Mouse (Mus musculus) ES-CJ7 (cell line): ENCODE results near the gene Dnph1.
"Not testable (repeated sequence)": the region's sequence is repeated elsewhere in the genome, so short reads cannot be mapped to it uniquely, and the experiment has no call there.

Experiments used
- DNase-seq: peaks from one replicate; pipeline ENCODE4 v3.0.0; 2011; ENCODE audit warnings: low read depth, low spot score

Dnph1 gene

GRCm38 (mm10) chr17:46496623-46497434 lies at the start of gene Dnph1:
Gene Dnph1, plus strand, starts transcription at chr17:46496711.
- DNase-seq, result peak; percentile 95

DNA sequence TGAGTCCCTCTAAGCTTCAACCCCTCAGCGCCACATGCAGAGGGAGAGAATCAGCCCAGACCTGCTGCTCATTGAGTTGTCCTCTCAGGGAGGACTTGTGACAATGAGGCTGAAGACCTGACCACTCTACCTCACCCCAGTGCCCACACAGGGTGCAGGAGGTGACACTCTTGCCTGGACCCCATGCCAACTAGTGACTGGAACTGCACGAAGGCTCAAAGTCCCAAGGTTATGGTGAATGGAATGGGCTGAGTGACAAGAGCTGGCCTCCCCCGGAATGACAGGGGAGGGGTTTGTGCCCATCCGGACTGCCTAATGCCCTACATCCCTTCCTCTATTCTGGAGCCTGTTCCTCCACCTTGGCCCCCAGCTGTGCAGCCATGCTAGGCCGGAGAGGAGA lies 43.8 kb upstream of the Dnph1 start:
- no peak for DNase-seq

DNA sequence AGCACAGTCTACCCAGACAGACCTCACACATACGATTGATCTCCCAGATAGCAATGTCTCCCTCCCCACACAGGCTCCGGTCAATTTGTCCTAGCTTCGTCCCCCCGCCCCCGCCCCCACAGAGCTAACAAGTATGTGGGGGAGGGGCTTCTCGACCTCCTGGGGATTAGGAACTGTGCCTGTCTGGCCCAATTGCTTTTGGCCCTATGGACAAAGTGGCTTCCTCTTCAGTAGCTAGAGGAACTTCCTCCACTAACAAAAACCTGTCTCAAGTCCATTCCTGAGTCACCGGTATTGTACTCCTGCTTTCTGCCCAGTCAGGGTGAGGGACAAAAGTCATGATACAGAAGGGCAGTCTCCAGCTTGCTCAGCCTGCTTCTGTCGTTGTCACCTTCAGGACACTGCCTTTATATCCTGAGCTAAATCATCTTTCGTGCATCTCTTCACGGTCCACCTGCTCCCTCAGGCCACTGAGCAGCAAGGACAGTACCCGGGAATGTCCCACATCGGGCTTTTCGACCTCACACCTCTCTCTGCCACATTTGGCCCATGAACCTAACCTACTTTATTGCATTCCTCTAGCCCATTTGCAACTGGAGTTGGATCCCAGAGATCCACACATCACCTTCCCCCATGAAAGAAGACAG lies 43.1 kb upstream of the Dnph1 start:
- no peak for DNase-seq

DNA sequence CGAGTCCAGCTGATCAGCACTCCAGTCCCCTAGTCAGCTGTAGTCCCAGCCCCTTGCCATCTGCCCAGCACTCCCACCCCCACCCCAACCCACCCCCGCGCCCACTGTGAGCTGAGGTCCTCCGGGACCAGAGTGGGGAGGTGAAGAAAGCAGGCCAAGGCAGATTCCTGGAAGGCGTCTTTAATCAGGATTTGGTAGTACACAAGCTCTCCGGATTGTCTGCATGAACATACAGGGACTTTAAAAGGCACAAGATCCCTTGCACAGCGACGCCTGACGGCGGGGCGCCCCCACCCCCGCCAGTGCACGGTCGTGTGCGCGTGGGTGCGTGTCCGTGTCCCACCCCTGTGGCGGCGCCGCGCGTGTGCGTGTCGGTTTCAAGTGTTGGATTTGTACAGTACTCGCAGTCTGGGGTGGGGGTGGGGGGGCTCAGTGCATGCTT lies 42.5 kb upstream of the Dnph1 start:
- DNase-seq, result no peak

DNA sequence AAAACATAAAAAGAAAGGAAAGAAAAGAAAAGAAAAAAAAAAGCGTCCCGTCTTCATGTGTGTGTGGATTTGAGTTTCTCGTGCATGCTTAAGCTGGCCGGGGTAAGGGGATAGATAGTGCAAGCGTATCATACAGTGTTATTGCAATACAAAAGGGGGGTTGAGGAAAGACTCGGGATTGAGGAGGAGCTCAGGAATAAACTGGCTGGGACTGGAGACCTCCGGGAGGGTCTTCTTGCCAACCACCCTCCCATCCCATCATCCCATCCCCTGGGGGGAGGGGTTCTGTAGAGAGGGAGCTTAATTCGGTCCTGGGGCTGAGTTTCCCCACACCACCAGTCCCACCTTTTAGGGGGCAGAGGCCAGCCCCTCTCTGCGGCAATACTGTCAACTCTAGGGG lies 42.0 kb upstream of the Dnph1 start:
- DNase-seq, result peak; percentile 49

DNA sequence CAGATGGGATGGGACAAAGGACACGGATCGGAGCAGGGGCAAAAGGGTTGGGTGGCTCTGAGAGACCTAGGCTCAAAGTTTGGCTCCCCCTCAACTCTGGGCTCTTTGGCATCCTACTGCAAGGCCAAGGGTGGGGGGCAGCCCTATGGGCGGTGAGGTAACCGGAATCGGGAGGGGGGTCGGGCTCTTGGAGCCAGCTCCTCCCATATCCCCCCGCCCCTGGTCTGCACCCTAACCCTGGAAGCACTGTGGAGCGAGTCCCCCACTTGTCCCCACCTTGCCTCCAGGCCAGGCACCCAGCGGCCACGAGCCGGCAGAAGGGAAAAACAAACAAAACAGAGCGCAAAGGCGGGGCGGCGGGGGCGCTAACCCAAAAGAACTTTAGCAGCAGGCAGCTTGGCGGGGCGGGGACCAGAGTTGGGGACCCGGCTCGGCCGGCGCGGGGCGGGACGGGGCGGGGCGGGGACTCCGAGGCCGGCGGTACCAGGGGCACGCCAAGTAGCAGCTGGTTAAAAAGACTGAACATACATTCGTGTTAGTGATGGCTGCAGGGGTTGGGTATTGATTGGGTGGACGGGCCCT lies 41.3 kb upstream of the Dnph1 start:
- DNase-seq, result peak; percentile 37

GRCm38 (mm10) chr17:46457791-46458190 lies 38.7 kb upstream of the Dnph1 start:
- DNase-seq, result peak; percentile 84

GRCm38 (mm10) chr17:46458439-46458838 lies 38.1 kb upstream of the Dnph1 start:
- peak; percentile 44 for DNase-seq

GRCm38 (mm10) chr17:46460673-46461072 lies 35.8 kb upstream of the Dnph1 start:
- DNase-seq, result no peak

DNA sequence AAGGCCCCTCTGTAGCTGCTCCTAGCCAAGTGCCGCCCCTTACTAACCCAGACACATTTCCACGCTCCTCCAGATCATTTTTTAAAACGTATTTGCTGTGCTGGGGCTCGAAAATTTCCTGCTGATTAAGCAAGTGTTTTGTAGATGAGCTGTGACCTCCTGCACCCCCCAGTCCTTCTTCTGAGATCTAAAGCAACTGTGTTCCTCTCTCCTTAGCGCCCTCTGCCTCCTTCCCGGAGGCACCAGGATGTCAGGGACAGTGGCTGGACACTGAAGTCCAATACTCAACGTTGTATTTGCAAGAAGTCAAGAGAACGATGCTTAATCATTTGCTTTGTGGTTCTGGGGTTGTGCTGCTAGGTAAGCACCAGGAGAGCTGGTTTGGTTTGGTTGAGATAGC lies 35.2 kb upstream of the Dnph1 start:
- no peak for DNase-seq

DNA sequence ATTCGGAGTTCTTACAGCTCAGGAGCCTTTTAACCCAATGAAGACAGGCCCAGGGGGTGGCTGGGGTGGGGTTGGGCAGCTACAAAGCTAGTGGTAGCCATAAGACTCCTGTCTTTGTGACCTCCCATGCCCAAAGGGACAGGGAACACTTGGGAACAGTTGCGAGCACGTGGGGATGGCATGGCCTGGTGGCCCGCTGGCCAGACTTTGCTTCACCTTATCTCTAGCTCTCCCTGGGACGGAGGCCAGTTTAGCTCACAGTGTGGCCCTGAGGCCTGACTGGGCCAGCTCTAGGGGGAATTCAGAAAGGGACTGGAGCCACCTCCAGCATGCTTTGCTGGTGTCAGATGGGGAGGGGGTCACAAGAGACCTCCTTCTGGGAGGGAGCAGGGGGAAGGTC lies 34.3 kb upstream of the Dnph1 start:
- DNase-seq, result no peak

GRCm38 (mm10) chr17:46467830-46468229 lies 28.7 kb upstream of the Dnph1 start:
- DNase-seq, result no peak

DNA sequence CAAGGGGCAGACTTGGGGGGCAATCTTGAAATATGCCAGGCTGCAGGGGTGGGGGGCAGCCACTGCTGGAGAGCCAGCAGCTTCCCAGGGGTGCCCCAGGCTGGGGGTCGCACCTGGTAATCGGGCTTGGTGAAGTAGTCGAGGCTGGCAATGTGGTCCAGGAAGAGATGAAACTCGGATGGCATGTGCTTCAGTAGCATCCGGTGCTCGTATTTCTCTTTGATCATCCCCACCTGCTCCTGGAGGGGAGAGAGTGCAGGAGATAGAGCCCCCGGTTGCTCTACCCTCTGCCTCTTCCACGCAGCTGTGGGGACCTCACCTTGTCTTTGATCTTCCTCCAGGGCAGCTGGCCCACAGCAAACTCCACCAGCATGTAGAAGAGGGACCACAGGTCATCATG lies 19.9 kb upstream of the Dnph1 start:
- DNase-seq, result no peak

- no peak for DNase-seq
Measured at GRCm38 (mm10) chr17:46477286-46477685, 19.2 kb upstream of the Dnph1 start.

DNA sequence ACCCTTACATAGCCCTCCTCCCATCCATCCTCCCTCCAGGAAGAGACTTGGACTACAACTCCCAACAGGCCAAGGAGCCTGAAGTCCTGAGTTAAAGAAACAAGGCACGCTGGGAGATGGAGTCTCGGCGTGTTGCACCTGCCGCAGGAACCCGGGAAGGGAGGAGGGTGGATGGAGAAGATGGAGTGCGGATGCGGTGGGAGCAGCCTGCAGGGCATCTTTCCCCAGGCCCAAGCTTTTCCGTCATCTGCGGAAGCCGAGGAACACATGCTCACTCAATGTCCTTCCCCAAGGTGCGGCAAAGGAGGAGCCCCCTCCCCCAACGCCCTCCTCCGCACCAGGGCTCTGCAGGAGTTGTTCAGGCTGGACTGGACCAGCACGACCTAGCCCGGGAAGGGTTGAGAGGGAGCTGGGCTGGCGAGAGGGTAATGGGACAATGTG lies 12.9 kb upstream of the Dnph1 start:
- peak; percentile 78 for DNase-seq

GRCm38 (mm10) chr17:46484021-46484431 lies 12.5 kb upstream of the Dnph1 start:
- peak; percentile 42 for DNase-seq

DNA sequence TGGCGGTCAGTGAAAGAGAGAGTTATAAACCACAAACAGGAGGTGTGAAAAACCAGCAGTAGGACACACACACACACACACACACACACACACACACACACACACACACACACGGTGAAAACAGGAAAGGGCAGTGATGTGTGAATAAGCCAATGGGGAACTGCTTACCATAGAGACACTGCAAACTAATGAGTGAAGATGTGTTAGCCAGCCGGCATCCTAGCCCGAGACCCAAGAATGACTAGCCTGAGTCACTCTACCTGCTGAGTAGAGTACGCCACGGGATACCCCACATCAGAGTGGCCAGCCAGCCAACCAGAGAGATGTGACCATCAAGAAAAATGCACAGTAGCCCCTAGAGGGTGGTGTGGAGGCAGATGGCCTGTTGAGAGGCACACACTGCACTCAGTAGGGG lies 12.0 kb upstream of the Dnph1 start:
- DNase-seq, result peak; percentile 40

DNA sequence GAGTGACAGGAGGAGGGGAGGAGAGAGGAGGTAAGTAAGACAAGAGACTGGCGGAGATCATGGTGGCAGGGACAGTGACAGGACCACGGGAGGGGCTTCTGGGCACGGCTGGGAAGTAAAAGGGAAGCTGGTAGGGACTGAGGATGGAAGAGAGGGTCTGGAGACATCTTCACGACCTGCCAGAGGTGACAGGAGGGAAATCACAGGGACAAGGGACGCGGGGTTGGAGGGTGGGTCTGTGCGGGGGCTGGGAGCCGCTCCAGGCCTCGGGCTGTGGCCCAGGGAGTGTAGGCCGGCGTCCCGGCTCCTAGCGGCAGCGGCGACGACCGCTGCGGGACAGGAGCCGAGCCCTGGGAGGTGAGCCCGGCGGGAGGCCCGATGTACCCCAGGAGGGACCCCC lies 9.5 kb upstream of the Dnph1 start:
- DNase-seq, result no peak

DNA sequence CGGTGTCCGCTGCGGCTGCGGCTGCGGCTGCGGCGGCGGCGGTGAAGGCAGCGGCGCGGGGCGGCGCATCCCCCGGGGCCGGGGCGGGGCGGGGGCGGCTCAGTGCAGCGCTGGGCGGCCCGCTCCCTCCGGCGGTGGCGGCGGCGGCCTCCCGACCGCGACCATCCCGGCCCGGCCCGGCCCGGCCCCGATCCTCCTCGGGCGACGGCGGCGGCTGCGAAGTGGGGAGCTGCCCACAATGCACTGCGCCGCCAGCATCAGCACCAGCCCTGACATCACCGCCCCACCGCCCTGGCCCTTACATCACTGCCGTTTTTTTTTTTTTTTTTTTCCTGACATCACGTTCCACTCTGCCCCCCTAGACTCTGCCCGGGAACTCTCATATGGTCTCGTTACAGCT lies 9.1 kb upstream of the Dnph1 start, which contains the start of gene Ttbk1:
Gene Ttbk1 (minus strand): TSS at position 245 of the 400 bp plus-strand sequence.
- DNase-seq, result no peak

DNA sequence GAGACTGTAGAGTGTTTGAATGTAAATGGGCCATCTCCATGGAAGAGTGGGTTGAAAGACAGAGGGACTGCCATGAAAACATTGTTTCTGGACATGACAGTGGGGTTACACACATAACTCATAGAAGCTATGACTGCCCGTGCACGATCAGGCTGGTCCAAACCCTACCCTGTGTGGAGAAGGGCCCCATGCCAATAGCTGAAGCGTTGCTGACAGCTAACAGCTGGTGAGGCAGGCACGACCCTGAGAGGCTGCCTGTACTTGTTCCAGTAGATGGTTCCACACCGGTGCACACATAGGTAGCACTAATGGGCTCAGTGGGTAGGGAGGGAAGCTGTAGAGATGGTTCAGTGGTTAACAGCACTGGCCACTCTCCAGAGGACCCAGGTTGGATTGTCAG lies 1.0 kb upstream of the Dnph1 start:
- no peak for DNase-seq

GRCm38 (mm10) chr17:46496081-46496480 lies 430 bp upstream of the Dnph1 start:
- DNase-seq, result not testable (repeated sequence)

DNA sequence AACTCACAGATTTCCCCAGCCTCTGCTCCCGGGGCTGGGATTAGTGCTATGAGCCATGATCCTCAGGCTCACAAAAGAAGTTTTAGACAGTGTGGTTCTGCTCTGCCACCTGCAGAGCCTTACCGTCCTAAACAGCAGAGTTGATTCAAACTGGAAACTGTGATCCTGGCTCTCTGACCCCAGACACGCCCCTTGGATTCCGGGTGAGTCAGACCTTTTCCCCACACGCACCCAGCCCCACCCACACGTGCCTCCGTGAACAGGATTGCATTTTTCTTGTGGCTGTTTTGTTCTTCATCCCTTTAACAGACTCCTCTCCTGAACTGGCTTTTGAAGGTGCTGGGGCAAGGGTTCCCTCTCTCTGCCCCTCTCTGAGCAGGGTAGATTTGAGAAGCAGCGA lies 1.4 kb downstream of the Dnph1 start:
- peak; percentile 69 for DNase-seq

DNA sequence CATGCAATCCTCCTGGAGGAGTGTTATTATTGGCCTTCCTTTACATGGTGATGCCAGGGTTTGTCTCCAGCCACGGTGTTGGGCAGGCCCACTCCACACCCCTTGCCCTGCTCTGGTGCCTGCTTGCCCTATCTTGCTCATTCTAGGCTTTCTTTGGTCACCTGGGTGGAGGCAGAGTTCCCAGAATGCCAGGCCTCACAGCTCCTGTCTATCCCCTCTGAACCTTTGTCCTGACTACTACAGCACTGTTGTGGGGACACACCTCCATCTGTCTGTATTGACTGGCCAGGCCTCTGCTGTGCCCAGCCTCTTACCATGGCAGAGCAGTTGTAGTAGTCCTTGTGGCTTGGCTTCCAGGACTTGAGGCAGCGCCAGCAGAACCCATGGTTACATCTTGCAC lies 6.3 kb downstream of the Dnph1 start:
- DNase-seq, result no peak
